ENCODE assay signal across 17 mouse cellular contexts in the genomic region with DNA sequence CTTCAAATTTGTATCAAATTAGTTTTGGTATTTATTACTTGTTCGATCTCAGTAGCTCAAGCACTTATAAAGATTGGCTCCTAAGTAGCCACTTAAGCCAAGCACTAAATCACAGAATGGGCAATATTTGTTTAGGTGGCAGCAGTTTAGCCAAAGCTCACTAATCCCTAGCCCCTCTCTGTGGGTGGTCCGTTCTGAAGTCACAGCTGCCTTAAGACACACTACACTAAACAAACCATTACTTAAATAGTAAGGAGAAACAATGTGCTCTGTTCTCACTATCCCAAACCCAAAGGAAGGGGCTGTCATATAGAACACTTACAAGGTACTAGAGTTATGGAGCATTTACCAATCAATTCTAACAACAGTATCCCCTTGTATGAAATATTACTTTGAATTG. TPM values are rescaled to one million over a fixed set of nuclear protein-coding genes. Genes with fewer than 3 reads are reported as not detected.
A peak's percentile ranks its signal among the peaks of the same experiment; 100 is the strongest.
DNase-seq lines count a peak whose midpoint lies in the region; ATAC-seq lines count a peak whose summit lies in the region.
"Had no signal": no experiment of that assay in that cellular context is flagged by ENCODE, and none has a peak within 500 bp of the region (broad histone marks: within the 10 kb centered on the region; RNA-seq: fewer than 3 reads in every experiment).

No protein-coding gene starts in this region.

- no peak overlapping the region for H3K27ac ChIP-seq in forebrain, embryonic 14.5 days (ENCODE audit: low read depth, low read length)
- no peak overlapping the region for H3K27ac ChIP-seq in forebrain, embryonic 13.5 days
- H3K27ac ChIP-seq in midbrain, embryonic 12.5 days (replicated peaks) = no peak overlapping the region
- H3K27ac ChIP-seq in midbrain, embryonic 15.5 days = no peak overlapping the region
- H3K27ac ChIP-seq in embryonic facial prominence, embryonic 11.5 days (replicated peaks; ENCODE audit: low read depth, low read length) = no peak overlapping the region
- H3K27ac ChIP-seq: embryonic facial prominence, embryonic 13.5 days; forebrain, embryonic 12.5 days; left cerebral cortex, adult 2 months had no signal

- H3K4me1 ChIP-seq in forebrain, embryonic 14.5 days (ENCODE audit: control insufficient read depth, insufficient read depth, low read length) = no peaks in the 10 kb centered on the region
- H3K4me1 ChIP-seq in forebrain, embryonic 13.5 days = no peaks in the 10 kb centered on the region
- H3K4me1 ChIP-seq in midbrain, embryonic 12.5 days = no peaks in the 10 kb centered on the region
- H3K4me1 ChIP-seq in midbrain, embryonic 15.5 days = no peaks in the 10 kb centered on the region
- no peaks in the 10 kb centered on the region for H3K4me1 ChIP-seq in embryonic facial prominence, embryonic 11.5 days (ENCODE audit: control insufficient read depth, insufficient read depth, low read length)
- H3K4me1 ChIP-seq: forebrain, embryonic 12.5 days had no signal

- no peak overlapping the region for H3K4me3 ChIP-seq in forebrain, embryonic 14.5 days (ENCODE audit: low read depth, low read length)
- H3K4me3 ChIP-seq in forebrain, embryonic 13.5 days = no peak overlapping the region
- H3K4me3 ChIP-seq in midbrain, embryonic 12.5 days = no peak overlapping the region
- H3K4me3 ChIP-seq in midbrain, embryonic 15.5 days = no peak overlapping the region
- H3K4me3 ChIP-seq in embryonic facial prominence, embryonic 11.5 days (ENCODE audit: low read depth, low read length) = no peak overlapping the region
- H3K4me3 ChIP-seq: embryonic facial prominence, embryonic 13.5 days; forebrain, embryonic 12.5 days; left cerebral cortex, adult 2 months had no signal

- no peaks in the 10 kb centered on the region for H3K36me3 ChIP-seq in forebrain, embryonic 14.5 days (ENCODE audit: control insufficient read depth, insufficient read depth, low read length)
- no peaks in the 10 kb centered on the region for H3K36me3 ChIP-seq in forebrain, embryonic 13.5 days (ENCODE audit: poor library complexity, severe bottlenecking)
- no peaks in the 10 kb centered on the region for H3K36me3 ChIP-seq in midbrain, embryonic 12.5 days
- H3K36me3 ChIP-seq in midbrain, embryonic 15.5 days (replicated peaks) = no peaks in the 10 kb centered on the region
- H3K36me3 ChIP-seq in embryonic facial prominence, embryonic 11.5 days (replicated peaks; ENCODE audit: control insufficient read depth, insufficient read depth, low read depth, low read length) = no peaks in the 10 kb centered on the region
- H3K36me3 ChIP-seq: embryonic facial prominence, embryonic 13.5 days; forebrain, embryonic 12.5 days had no signal

- 4% methylated on average over 2 of the region's 2 CpGs for WGBS in forebrain, embryonic 14.5 days
- WGBS in forebrain, embryonic 13.5 days = 4% methylated on average over 2 of the region's 2 CpGs
- WGBS in midbrain, embryonic 12.5 days = 5% methylated on average over 2 of the region's 2 CpGs
- 14% methylated on average over 2 of the region's 2 CpGs for WGBS in midbrain, embryonic 15.5 days
- 26% methylated on average over 2 of the region's 2 CpGs for WGBS in embryonic facial prominence, embryonic 11.5 days

- no peaks in the 10 kb centered on the region for H3K9me3 ChIP-seq in forebrain, embryonic 14.5 days (replicated peaks; ENCODE audit: control insufficient read depth, low read length)
- H3K9me3 ChIP-seq in forebrain, embryonic 13.5 days (replicated peaks) = no peaks in the 10 kb centered on the region
- no peaks in the 10 kb centered on the region for H3K9me3 ChIP-seq in midbrain, embryonic 12.5 days
- H3K9me3 ChIP-seq in midbrain, embryonic 15.5 days = no peaks in the 10 kb centered on the region
- no peaks in the 10 kb centered on the region for H3K9me3 ChIP-seq in embryonic facial prominence, embryonic 11.5 days (replicated peaks; ENCODE audit: control insufficient read depth, low read length)
- H3K9me3 ChIP-seq: embryonic facial prominence, embryonic 13.5 days; forebrain, embryonic 12.5 days had no signal

- no peaks in the 10 kb centered on the region for H3K27me3 ChIP-seq in forebrain, embryonic 14.5 days (replicated peaks; ENCODE audit: control insufficient read depth, insufficient read depth, low read length)
- H3K27me3 ChIP-seq in forebrain, embryonic 13.5 days = no peaks in the 10 kb centered on the region
- H3K27me3 ChIP-seq in midbrain, embryonic 12.5 days = no peaks in the 10 kb centered on the region
- H3K27me3 ChIP-seq in midbrain, embryonic 15.5 days (replicated peaks) = no peaks in the 10 kb centered on the region
- no peaks in the 10 kb centered on the region for H3K27me3 ChIP-seq in embryonic facial prominence, embryonic 11.5 days (ENCODE audit: control insufficient read depth, insufficient read depth, low read length)
- H3K27me3 ChIP-seq: embryonic facial prominence, embryonic 13.5 days; forebrain, embryonic 12.5 days; Patski had no signal

- no peak overlapping the region for H3K9ac ChIP-seq in forebrain, embryonic 14.5 days (ENCODE audit: low read length)
- no peak overlapping the region for H3K9ac ChIP-seq in forebrain, embryonic 13.5 days
- H3K9ac ChIP-seq in midbrain, embryonic 12.5 days (replicated peaks) = no peak overlapping the region
- no peak overlapping the region for H3K9ac ChIP-seq in midbrain, embryonic 15.5 days
- no peak overlapping the region for H3K9ac ChIP-seq in embryonic facial prominence, embryonic 11.5 days (replicated peaks; ENCODE audit: low read length)
- H3K9ac ChIP-seq: embryonic facial prominence, embryonic 13.5 days; forebrain, embryonic 12.5 days had no signal

- ATAC-seq in forebrain, embryonic 14.5 days = 0 out of 2 replicates have a peak, but pooled peaks have one; percentile 18
- no peak for ATAC-seq in forebrain, embryonic 13.5 days
- ATAC-seq in midbrain, embryonic 12.5 days (ENCODE audit: low FRiP score, low read depth) = peak; percentile 49; the same call in 1 of the 2 replicates
- no peak for ATAC-seq in midbrain, embryonic 15.5 days (replicated peaks)
- no peak for ATAC-seq in embryonic facial prominence, embryonic 11.5 days (replicated peaks; ENCODE audit: insufficient number of reproducible peaks, low FRiP score, low TSS enrichment, low read depth)
- ATAC-seq: Patski had no signal

- DNase-seq in forebrain, embryonic 14.5 days (ENCODE audit: low spot score) = peak; percentile 11
- DNase-seq in embryonic facial prominence, embryonic 11.5 days (ENCODE audit: low spot score) = peak; percentile 73
- peak; percentile 27 for DNase-seq in retina, postnatal 1 day
- no peak for DNase-seq in urinary bladder, adult 2 months (ENCODE audit: low spot score)
- DNase-seq in frontal cortex, postnatal 36 days (ENCODE audit: low spot score in 2 of 2) = no peak
- DNase-seq: adrenal gland, adult 8-10 months; cerebellum, adult 8-10 months; heart, postnatal 14 days; lung, postnatal 36 days; thymus, postnatal 4 days had no signal

- no peak overlapping the region for H3K4me2 ChIP-seq in forebrain, embryonic 14.5 days (ENCODE audit: low read length)
- no peak overlapping the region for H3K4me2 ChIP-seq in forebrain, embryonic 13.5 days
- H3K4me2 ChIP-seq in midbrain, embryonic 12.5 days (replicated peaks) = no peak overlapping the region
- no peak overlapping the region for H3K4me2 ChIP-seq in midbrain, embryonic 15.5 days
- no peak overlapping the region for H3K4me2 ChIP-seq in embryonic facial prominence, embryonic 11.5 days (ENCODE audit: low read depth, low read length)
- H3K4me2 ChIP-seq: embryonic facial prominence, embryonic 13.5 days; forebrain, embryonic 12.5 days had no signal

RNA-seq across cellular contexts. Expression of gene Tmem167, which starts 49.3 kb away (rescaled TPM):
- polyA plus RNA-seq in forebrain, embryonic 14.5 days (2014; fragmentation: Nextera tagmentation; extraction: Ambion mirVana) = 53.4 and 54.5 TPM in 2 replicates
- 56.5 and 57.5 TPM in 2 replicates for polyA plus RNA-seq in forebrain, embryonic 13.5 days (2015; fragmentation: Nextera tagmentation; extraction: Ambion mirVana)
- 56.0 and 61.8 TPM in 2 replicates for polyA plus RNA-seq in midbrain, embryonic 12.5 days (2016; fragmentation: Nextera tagmentation; extraction: Ambion mirVana)
- polyA plus RNA-seq in midbrain, embryonic 15.5 days (2015; fragmentation: Nextera tagmentation; extraction: Ambion mirVana) = 42.0 and 43.1 TPM in 2 replicates
- 72.3 and 78.5 TPM in 2 replicates for polyA plus RNA-seq in embryonic facial prominence, embryonic 11.5 days (2014; fragmentation: Nextera tagmentation; extraction: Ambion mirVana)
- 11.2 and 14.5 TPM in 2 replicates for polyA plus RNA-seq in urinary bladder, adult 2 months (2012; rRNA removed)

RNA-seq across cellular contexts. Expression of gene Xrcc4, which starts 49.8 kb away (rescaled TPM):
- polyA plus RNA-seq in forebrain, embryonic 14.5 days (2014; fragmentation: Nextera tagmentation; extraction: Ambion mirVana) = 12.5 and 17.0 TPM in 2 replicates
- polyA plus RNA-seq in forebrain, embryonic 13.5 days (2015; fragmentation: Nextera tagmentation; extraction: Ambion mirVana) = 14.2 and 16.2 TPM in 2 replicates
- 11.9 and 12.4 TPM in 2 replicates for polyA plus RNA-seq in midbrain, embryonic 12.5 days (2016; fragmentation: Nextera tagmentation; extraction: Ambion mirVana)
- polyA plus RNA-seq in midbrain, embryonic 15.5 days (2015; fragmentation: Nextera tagmentation; extraction: Ambion mirVana) = 13.2 and 15.1 TPM in 2 replicates
- polyA plus RNA-seq in embryonic facial prominence, embryonic 11.5 days (2014; fragmentation: Nextera tagmentation; extraction: Ambion mirVana) = 10.7 and 13.6 TPM in 2 replicates
- 10.4 and 11.3 TPM in 2 replicates for polyA plus RNA-seq in urinary bladder, adult 2 months (2012; rRNA removed)

Comparison
In these comparisons a context has a peak if more than half of its experiments do, and no peak if none do; other contexts are left out.
1. ATAC-seq: peak in forebrain, embryonic 14.5 days (single experiment) and midbrain, embryonic 12.5 days (single experiment); none in forebrain, embryonic 13.5 days (single experiment), midbrain, embryonic 15.5 days (single experiment) and embryonic facial prominence, embryonic 11.5 days (single experiment).
2. DNase-seq: peak in forebrain, embryonic 14.5 days (single experiment), embryonic facial prominence, embryonic 11.5 days (single experiment) and retina, postnatal 1 day (single experiment); none in urinary bladder, adult 2 months (single experiment) and frontal cortex, postnatal 36 days (0 of 2).